Mouse (Mus musculus) E14TG2a.4 (cell line): ENCODE measurements at regions not wholly inside any gene's neighbourhood (a gene's known extent, or its start where the extent isn't known, plus 50 kb on each side); places are given as distances from the start of the nearest gene placed in this dataset.

Source experiments
- CTCF ChIP-seq: conservative IDR thresholded peaks from 2 replicates; pipeline ENCODE4 v1.5.1; 2014; ENCODE audit warnings: low read length
- NANOG ChIP-seq: IDR thresholded peaks from 2 replicates; pipeline ENCODE4 v1.6.1; 2014; ENCODE audit warnings: borderline replicate concordance, low read length, mixed read lengths

GRCm38 (mm10) chr9:11092874-11093273, 188.3 kb upstream of the Cntn5 start:
- TF ChIP-seq CTCF, result no peak
- no peak for TF ChIP-seq NANOG
